Mouse (Mus musculus) adrenal gland, postnatal 36 days (tissue): ENCODE measurements around the gene Plxnb1. TPM values are rescaled to one million over a fixed set of nuclear protein-coding genes. Genes with fewer than 3 reads are reported as not detected.
A peak's percentile ranks its signal among the peaks of the same experiment; 100 is the strongest.

Experiments used
- DNase-seq, 2 experiments: peaks; one replicate each; pipeline ENCODE4 v3.0.0; 2021; ENCODE audit warnings: mixed read lengths in 1 of 2
- total RNA-seq, 2 experiments: library from RNA; stranded (reverse); gene quantifications; 2 replicates each; pipeline ENCODE4 v1.2.3; 2021

The Plxnb1 gene
- total RNA-seq, 2 experiments from 2014 or later: 82.7 to 123 TPM

DNA sequence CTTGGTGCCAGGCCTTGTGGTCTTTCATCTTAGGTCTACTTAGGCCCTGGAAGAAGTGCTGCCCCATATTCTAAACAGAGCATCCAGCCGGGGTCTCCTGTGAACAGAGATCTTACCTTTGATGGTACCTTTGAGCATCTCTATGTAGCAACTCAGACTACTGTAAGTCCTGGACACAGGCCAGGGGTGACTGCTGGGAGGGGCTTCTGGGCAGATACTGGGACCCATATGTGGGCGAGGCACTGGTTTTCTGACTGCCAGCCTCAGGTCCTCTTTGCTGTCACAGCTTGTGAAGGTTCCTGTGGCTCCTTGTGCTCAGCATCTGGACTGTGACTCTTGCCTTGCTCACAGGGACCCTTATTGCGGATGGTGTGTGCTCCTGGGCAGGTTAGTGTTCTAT, 7.4 kb downstream of the Plxnb1 start:
- peak; percentile 55 to 56 for DNase-seq

DNA sequence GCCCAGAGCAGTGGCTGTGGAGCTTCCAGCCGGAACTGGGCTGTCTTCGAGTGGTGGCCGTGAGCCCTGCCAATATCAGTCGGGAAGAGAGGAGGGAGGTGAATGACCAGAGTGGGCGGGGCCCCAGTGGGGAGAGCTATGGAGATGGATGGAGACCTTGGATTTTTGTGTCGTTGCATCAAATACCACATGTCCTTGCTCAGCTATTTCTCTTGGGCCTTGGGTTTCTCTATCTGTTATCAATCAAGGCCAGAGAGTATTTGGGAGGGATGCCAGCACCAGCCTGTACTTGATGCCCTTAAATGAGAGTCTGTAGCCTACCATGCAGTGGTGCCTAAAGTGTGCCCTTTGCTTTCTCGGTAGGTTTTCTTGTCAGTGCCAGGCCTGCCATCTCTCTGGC, 8.1 kb downstream of the Plxnb1 start:
- DNase-seq: peak; percentile 95

DNA sequence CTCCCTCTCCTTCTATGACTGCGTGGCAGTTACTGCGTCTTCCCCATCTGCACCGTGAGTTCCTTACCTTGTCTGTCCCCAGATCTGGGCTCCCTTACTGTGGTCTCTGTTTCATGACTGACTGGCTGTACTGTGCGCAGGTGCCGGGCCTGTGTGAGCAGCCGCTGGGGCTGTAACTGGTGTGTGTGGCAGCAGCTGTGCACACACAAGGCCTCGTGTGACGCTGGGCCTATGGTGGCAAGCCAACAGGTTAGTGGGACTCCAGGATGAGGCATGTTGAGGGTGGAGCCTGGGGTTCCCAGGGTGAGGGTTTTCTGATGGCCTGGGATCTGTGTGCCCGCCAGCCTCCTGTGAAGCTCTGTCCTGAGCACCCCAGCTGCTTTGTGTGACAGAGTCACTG, 8.9 kb downstream of the Plxnb1 start:
- DNase-seq: peak; percentile 46 to 68

DNA sequence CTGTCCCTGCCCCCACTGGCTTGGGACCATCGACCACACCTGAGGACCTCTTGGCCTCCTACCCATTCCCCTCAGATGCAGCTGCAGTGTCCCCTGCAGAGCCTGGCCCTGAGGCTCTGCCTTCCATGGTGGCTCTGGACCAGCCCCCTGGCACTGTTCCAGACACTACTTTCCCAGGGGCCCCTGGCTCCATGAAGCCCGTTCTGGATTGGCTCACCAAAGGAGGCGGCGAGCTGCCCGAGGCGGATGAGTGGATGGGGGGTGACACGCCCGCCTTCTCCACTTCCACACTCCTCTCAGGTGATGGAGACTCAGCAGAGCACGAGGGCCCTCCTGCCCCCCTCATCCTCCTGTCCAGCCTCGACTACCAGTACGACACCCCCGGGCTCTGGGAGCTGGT, 9.8 kb downstream of the Plxnb1 start:
- peak; percentile 87 to 92 for DNase-seq

DNA sequence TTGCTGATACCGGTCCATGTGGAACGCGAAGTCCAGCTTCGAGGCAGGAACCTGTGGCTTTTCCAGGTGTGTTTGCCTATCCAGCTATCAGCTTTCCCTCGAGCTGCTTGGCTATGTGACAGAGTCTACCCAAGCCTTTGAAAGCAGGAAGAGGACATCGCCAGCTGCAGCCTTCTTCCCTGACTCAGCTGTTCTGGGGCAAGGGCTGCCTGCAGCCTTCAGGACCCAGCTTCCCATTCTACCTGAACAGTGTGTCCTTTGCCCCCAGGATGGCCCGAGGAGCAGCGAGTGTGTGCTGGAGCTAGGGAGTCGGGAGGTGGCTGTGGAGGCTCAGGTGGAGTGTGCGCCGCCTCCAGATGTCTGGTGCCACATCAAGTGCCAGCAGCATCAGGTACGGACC, 10.5 kb downstream of the Plxnb1 start:
- no peak for DNase-seq

DNA sequence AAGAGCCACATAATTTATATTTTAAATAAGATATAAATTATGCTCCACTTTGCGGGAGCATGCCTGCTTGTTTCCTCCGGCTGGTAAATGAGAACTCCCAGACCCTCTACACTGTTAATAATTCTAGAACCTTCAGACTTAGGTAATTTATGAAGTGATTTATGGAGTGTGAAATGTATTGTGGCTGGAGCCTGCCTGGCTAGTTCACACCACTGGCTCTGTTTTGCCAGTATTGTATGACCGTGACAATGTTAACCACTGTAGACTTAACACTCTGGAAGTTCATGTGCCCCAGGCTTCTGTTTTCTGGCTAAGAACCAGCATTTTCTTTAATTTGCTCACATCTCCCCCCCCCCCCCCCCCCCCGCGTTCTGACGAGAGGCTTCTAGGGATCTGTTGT, 12.2 kb downstream of the Plxnb1 start:
- DNase-seq: no peak

DNA sequence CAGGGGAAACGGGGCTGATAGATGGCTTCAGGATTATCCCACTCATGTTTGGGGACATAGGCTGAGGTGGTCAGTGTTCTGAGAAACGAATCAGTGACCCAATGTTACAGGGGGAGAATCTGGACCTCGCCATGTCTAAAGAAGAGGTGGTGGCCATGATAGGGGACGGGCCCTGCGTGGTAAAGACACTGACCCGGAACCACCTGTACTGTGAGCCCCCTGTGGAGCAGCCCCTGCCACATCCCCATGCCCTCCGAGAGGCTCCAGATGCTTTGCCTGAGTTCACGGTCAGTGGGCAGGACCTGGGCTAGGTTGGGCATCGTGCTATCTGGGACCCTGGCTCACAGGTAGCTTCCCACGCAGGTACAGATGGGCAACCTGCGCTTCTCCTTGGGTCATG, 15.1 kb downstream of the Plxnb1 start:
- no peak for DNase-seq

DNA sequence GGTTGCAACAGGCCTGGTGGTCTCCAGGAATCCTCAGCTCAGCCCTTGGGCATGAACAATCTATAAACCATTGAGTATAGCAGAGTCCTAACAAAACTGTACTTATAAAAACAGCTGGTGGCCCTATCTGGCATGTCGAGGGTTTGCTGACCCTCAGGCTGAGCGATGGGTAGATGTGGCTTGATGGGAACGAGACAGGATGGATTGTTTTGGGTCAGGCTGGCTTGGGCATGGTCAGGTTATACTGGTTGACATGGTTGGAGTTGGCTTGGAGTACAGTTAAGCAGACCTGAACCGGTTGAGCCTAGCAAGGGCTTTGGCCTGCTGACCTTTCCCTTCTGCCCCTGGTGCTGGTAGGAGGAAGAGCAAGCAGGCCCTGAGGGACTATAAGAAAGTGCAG, 15.9 kb downstream of the Plxnb1 start:
- DNase-seq: no peak

DNA sequence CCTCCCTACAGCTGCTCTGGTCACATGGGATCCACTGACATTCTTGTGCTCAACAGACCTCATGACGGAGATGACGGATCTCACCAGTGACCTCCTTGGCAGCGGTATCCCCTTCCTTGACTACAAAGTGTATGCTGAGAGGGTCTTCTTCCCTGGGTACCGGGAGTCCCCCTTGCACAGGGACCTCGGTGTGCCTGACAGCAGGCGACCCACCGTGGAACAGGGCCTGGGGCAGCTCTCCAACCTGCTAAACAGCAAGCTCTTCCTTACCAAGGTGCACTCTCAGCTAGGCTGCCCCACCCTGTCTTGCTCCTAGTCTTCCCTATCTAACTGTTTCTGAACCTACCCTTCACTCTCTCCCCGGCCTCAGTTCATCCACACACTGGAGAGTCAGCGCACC, 16.4 kb downstream of the Plxnb1 start:
- DNase-seq: peak in 1 of 2 experiments; percentile 0

DNA sequence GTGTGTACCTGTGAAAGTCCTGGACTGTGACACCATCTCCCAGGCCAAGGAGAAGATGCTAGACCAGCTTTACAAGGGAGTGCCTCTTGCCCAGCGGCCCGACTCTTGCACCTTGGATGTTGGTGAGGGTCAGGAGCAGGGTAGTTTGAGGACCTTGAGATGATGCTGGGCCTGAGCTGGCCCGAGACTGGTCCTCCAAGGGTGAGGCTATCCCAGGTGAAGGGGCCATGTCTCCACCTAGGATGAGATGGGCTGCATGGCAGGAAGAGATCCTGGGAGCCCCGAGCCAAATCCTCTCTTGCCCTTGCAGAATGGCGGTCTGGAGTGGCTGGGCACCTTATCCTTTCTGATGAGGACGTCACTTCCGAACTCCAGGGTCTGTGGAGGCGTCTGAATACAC, 18.1 kb downstream of the Plxnb1 start:
- peak in 1 of 2 experiments; percentile 0 for DNase-seq

DNA sequence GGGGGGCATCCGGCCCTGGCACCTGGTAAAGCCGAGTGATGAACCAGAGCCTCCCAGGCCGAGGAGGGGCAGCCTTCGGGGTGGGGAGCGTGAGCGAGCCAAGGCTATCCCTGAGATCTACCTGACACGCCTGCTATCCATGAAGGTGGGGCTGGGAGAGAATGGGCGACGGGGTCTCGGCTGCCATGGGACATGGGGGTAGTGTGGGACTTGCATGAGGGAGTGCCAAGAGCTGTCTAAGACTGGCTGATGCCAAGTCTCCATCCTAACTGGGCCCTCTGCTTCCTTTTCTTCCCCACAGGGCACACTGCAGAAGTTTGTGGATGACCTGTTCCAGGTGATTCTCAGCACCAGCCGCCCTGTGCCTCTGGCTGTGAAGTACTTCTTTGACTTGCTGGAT, 19.1 kb downstream of the Plxnb1 start:
- no peak for DNase-seq

DNA sequence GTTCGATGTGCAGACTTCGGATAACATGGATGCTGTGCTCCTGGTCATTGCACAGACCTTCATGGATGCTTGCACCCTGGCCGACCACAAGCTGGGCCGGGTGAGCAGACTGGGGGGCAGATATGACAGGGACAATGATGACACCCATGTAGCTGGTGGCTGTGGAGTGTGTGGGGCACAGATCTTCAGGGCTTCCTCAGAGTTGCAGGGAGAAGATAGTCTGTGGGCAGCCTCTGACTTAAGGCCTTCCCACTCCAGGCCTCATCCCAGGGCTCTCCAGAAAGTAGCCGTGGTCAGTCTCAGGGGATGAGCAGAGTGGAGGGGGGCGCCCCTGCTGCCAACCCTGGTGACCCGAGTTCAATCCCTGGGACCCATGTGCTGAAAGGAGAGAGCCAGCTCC, 19.7 kb downstream of the Plxnb1 start:
- DNase-seq: no peak

DNA sequence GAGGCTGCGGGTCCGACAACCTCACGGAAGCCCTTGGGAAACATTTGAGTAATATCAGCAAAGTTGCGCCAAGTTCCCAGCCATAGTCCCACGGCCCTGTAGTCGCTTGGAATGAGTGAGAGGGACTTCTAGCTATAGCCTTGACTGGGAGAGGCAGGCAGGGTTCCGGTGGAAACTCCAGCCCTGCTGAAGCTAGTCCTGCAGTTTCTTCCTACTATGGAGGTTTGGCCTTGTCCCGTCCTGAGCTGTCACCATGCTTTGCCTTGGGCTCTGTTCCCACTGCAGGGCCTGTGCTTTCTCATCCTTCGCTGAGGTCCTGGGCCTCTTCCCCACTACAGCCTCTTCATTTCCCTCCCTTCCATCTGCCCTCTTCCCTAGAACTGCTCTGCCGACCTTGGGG, 21.0 kb downstream of the Plxnb1 start:
- DNase-seq: peak; percentile 81 to 84

DNA sequence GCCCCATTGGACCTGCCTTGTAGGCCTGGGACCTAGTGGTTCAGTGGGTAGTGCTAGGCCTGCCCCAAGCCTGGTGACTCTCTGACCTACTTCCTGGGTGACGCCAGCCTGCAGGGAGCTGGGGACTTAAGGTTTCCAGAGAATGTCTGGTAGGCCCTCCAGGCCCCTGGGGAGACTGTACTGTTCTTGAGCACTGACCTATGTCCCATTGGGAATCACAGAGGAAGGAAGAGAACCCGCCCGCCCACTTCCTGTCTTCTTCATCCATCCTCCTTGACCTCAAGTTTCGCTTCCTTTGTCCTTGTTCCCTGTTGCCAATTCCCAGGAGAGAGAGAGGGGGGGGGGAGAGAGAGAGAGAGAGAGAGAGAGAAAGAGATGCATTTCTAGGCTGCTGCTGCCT, 22.9 kb downstream of the Plxnb1 start:
- peak in 1 of 2 experiments; percentile 41 for DNase-seq

DNA sequence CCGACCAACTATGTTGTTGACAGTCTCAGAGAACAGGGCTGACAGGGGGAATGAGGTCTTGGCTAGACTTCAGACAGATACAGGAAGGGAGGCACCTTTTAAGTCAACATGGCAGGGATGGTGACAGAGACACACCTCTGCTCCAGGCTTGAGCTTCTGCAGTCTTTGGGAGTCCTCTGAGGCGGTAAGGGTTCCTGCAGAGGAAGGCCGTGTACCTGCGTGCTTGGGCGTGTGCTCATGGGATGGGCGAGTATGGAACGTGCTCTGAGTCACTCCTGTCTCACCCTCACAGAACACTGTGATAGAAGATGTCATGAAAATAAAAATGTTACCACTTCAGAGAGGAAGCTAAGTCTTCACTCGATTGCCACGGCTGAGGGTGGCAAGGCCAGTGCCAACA, 24.4 kb downstream of the Plxnb1 start:
- DNase-seq: peak in 1 of 2 experiments; percentile 34

DNA sequence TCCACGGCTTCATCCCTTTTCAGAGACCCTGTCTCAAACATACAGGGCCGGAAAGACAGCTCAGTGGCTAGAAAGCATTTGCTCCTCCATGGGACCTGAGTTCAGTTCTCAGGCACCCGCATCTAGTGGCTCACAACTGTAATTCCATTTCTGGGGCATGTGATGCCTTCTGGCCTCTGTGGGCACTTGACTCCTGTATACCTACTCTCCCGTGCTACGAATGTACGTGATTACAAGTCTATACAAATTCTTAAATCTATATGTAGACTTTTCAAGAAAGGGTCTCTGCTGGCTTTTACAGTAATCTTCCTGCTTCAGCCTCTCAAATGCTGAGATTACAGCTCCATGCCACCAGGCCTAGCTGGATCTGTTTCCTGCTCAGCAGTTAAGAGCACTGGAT, 25.8 kb downstream of the Plxnb1 start:
- DNase-seq: no peak

DNA sequence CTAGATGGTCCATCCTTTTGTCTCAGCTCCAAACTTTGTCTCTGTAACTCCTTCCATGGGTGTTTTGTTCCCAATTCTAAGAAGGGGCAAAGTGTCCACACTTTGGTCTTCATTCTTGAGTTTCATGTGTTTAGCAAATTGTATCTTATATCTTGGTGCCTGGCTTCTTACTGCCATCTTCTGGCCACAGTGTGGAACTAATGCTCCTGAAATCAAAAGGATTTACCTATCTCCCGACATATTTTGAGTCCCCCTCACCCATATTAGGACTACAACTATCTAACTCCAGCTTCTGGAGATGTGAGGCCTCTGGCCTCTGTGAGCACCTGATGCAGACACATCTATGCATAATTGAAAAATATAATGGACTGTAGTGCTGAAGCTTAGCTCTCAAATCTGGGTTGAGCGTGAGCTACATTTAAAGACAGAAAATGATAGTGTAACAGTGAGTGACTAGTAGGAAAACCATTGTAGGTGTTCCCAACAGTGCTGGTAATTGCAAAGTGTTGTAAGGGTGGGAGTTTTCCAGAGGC, 27.4 kb downstream of the Plxnb1 start:
- peak in 1 of 2 experiments; percentile 47 for DNase-seq

DNA sequence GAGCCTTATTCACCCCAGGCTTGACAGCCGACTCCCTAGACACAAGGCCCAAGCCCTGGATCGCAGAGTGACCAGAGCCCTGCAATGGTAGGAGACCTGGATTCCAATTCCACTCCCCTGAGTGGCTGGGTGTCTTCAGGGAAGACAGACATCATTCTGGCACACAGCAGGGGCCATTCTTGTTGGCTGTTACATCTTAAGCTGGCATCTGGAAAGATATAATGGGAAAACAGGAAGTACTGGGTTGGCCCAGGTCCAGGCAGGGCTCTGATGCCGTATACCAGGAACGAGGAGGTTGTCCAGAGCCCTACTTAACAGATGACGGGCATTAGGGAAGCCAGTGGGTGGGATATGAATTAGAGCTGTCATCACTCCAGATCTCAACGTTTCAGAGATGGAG, 28.1 kb downstream of the Plxnb1 start:
- peak in 1 of 2 experiments; percentile 45 for DNase-seq

DNA sequence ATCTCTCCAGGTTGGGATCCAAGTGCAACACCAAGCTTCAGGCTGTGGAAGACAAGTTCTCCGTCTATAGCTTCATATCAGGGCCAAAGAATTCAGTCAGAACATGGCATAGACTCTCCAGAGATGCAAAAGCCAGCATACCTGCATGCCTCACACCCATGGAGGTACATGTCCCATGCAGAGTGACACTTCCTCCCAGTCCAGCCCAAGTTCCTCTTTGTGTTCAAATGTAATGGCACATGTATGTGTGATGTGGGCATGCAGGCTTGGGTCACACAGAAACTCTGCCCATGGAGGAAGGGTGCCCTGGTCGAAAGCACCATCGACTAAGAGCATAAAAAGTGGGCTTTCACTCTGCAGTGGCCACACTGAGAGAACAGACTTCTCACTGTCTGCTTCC, 29.0 kb downstream of the Plxnb1 start:
- no peak for DNase-seq

DNA sequence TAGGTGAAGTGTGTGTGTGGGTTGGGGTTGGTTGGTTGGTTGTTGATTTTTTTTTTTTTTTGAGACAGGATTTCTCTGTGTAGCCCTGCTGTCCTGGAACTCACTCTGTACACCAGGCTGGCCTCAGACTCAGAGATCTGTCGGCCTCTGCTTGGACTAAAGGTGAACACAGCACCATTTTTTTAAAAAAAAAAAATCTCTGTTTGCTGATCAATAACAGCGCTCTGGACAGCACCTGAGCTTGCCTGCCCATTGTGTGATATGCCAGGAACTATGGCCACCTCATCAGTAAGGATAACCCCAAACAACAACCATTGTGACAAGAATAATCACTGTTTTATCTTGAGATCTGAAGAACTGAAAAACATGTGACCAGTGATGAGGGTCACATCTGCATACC, 29.9 kb downstream of the Plxnb1 start:
- no peak for DNase-seq

DNA sequence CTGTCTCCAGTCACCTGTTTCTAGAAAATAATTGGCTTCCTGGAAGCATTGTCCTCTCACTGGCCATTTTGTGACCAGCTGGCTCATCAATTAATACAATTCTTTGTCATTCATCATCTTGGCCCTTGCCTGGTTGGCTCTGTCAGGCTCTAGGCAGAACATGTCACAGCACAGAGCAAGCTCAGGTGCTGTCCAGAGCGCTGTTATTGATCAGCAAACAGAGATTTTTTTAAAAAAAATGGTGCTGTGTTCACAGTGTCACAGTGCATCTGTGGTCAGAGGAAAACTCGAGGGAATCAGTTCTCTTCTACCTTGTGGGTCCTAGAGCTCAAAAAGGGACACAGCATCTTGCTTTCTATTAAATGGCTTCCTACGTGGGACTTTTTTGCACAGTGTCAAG, 30.3 kb downstream of the Plxnb1 start:
- DNase-seq: no peak

DNA sequence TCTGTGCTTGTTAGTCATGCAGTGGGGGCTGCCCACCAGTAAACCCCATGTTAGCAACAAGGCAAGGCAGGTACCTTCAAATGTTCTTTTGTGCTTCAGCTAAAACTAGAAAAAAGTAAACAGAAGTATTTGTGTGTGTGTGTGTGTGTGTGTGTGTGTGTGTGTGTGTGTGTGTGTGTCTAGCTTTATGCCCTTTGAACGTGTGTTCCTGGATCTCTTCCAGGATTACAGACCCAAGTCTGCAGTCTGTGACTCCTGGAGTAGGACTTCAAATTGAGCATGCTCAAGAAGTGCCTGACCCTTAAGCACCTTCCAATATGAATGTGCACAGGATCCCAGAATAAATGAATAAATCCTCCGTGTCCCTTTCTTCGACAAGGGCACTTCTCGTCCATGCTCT, 31.9 kb downstream of the Plxnb1 start:
- no peak for DNase-seq

DNA sequence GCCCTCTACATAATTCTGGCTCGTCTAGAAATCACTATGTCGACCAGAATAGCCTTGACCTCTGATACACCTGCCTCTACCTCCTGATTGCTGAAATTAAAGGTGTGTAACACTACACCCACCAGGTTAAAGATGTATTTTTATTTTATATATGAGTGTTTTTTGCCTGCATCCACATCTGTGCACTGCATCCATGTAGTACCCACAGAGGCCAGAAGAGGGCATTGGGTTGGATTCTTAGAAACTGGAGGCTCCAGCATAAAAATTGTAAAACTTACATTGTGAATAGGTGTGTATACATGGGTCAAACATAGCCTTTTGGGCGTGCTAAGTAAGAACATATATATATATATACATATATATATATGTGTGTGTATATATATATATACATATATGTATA, 33.0 kb downstream of the Plxnb1 start:
- DNase-seq: peak; percentile 60 to 66

DNA sequence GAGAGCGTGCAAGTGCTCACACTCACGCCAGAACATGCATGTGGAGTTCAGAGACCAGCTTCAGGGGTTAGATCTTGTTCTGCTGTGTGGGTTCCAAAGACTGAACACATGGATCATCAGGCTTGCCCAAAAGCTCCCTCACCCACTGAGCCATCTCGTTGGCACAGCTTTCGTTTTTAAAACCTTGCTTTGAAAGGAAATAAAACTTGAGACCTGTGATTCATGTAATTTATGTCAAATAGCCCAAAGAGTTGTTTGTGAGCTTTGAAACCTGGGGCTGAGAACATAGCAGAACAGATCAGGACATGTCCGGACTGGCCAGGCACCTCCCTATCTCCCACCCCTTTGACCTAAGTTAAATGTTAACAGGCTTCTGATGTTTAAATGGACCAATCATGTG, 34.9 kb downstream of the Plxnb1 start:
- DNase-seq: peak in 1 of 2 experiments; percentile 13

DNA sequence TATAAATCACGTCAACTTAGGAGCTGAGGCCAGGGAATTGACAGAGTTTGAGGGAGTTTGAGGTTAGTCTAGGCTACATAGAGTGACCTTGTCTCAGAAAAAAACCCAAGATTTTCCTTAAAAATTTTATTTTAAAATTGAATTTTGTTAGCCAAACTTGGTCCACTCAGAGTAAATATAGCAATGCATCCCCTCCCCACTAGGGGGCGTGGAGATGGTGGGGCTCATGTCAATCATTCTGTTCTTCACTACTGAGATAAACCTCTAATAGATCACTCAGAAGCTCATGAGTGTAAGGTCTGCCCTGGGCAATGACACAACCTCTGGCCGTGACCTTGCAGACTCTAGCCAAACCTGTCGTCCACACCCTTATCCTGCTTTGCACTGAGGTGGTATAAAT, 45.2 kb downstream of the Plxnb1 start:
- peak in 1 of 2 experiments; percentile 15 for DNase-seq
